In genomic region chr3:107278479-107279269, GRCm38 (mm10) we compare ENCODE assay signal across 8 mouse cellular contexts. TPM values are rescaled to one million over a fixed set of nuclear protein-coding genes. Genes with fewer than 3 reads are reported as not detected.
DNase-seq lines count a peak whose midpoint lies in the region; ATAC-seq lines count a peak whose summit lies in the region.

Gene Lamtor5 (plus strand): TSS chr3:107278858.

- H3K27me3 ChIP-seq in hindbrain, embryonic 16.5 days (replicated peaks; ENCODE audit: control insufficient read depth, insufficient read depth, low read length) = 0 out of 2 replicates have a peak, but pooled peaks cover 2% of the 10 kb centered on the region

- WGBS in hindbrain, embryonic 16.5 days = 2% methylated on average over 43 of the region's 43 CpGs
- WGBS in macrophage (ENCODE audit: missing documents) = 6% methylated on average over 31 of the region's 43 CpGs

- DNase-seq in T-cell, adult 2 months (ENCODE audit: low spot score) = peak; percentile 89
- DNase-seq in cerebellum, postnatal 36 days = peak; percentile 92 to 94
- DNase-seq in gastrocnemius, adult 18-20 months (ENCODE audit: low spot score) = peak; percentile 91
- peak; percentile 90 to 92 for DNase-seq in left cerebral cortex, adult 18-20 months (ENCODE audit: low spot score in 2 of 2)
- DNase-seq in right cerebral cortex, adult 18-20 months = peak; percentile 93
- peak; percentile 68 for DNase-seq in urinary bladder, postnatal 10 days (ENCODE audit: low spot score)

- no peaks in the 10 kb centered on the region for H3K9me3 ChIP-seq in hindbrain, embryonic 16.5 days (ENCODE audit: control insufficient read depth, low read length)

- peak within 1 kb of the TSS; percentile 89 for H3K4me2 ChIP-seq in hindbrain, embryonic 16.5 days (ENCODE audit: low read length)

- peak within 1 kb of the TSS; percentile 70 for H3K4me3 ChIP-seq in hindbrain, embryonic 16.5 days (ENCODE audit: low read length)
- peak within 1 kb of the TSS; percentile 97 for H3K4me3 ChIP-seq in macrophage (ENCODE audit: inconsistent target)

- peak; percentile 90 for ATAC-seq in hindbrain, embryonic 16.5 days

- peak within 1 kb of the TSS; percentile 73 for H3K9ac ChIP-seq in hindbrain, embryonic 16.5 days (ENCODE audit: low read depth, low read length)

- no peak within 1 kb of the TSS for H3K27ac ChIP-seq in hindbrain, embryonic 16.5 days (ENCODE audit: low read depth, low read length)
- peak within 1 kb of the TSS; percentile 46 for H3K27ac ChIP-seq in macrophage

- H3K79me2 ChIP-seq in macrophage (ENCODE audit: inconsistent target) = peaks cover 36% of the 10 kb centered on the region

- peaks cover 9% of the 10 kb centered on the region for H3K36me3 ChIP-seq in hindbrain, embryonic 16.5 days (ENCODE audit: control insufficient read depth, insufficient read depth, low read length)
- H3K36me3 ChIP-seq in macrophage (ENCODE audit: inconsistent target) = peaks cover 22% of the 10 kb centered on the region

- peaks cover 11% of the 10 kb centered on the region for H3K4me1 ChIP-seq in hindbrain, embryonic 16.5 days (ENCODE audit: control insufficient read depth, insufficient read depth, low read depth, low read length)

RNA-seq across cellular contexts. Expression of gene Lamtor5, which starts in this region (rescaled TPM):
- total RNA-seq in gastrocnemius, adult 18-20 months (2021) = 10 to 100 TPM; 57.2 to 58.1 TPM
- 180 and 182 TPM in 2 replicates for polyA plus RNA-seq in hindbrain, embryonic 16.5 days (2015; fragmentation: Nextera tagmentation; extraction: Ambion mirVana)
- total RNA-seq in left cerebral cortex, adult 18-20 months (2021) = 10 to 100 TPM; 63.6 to 70.6 TPM
- 10 to 100 TPM in 17 of 26 experiments, 1 to 10 TPM in 9; 4.4 to 28.3 (median 13.1) TPM for total RNA-seq in macrophage (2018; cell fraction: chromatin; rRNA removed)
- total RNA-seq in macrophage (2018; cell fraction: cytosol; rRNA removed) = 100 to 1,000 TPM; 131 to 215 (median 169) TPM
- 10 to 100 TPM; 14.6 to 65.3 (median 39.0) TPM for total RNA-seq in macrophage (2018; cell fraction: nucleus; rRNA removed)
- 134 to 197 TPM (median 162 TPM) in 3 replicates for polyA plus RNA-seq in macrophage (2018)
